Mouse (Mus musculus) erythroblast, embryonic 14.5 days (primary cell): Measurements from ENCODE around the gene Nell1.

Source experiments
- GATA1 ChIP-seq: IDR thresholded peaks from 2 replicates; pipeline ENCODE4 v1.6.1; 2012; ENCODE audit warnings: low read length, inconsistent platforms, mixed read lengths
- TAL1 ChIP-seq: IDR thresholded peaks from 3 replicates; pipeline ENCODE4 v1.6.1; 2012; ENCODE audit warnings: low read length, inconsistent platforms, mixed read lengths

- TF ChIP-seq TAL1 (no peak), GATA1 (no peak)
These were observed 19.8 kb upstream of the Nell1 start for GRCm38 (mm10) chr7:49954834-49955233.
